Mouse (Mus musculus) E14TG2a.4 (cell line): ENCODE data around the gene Alkbh6.

Experiments
- CTCF ChIP-seq: conservative IDR thresholded peaks from 2 replicates; pipeline ENCODE4 v1.5.1; 2014; ENCODE audit warnings: low read length
- NANOG ChIP-seq: IDR thresholded peaks from 2 replicates; pipeline ENCODE4 v1.6.1; 2014; ENCODE audit warnings: borderline replicate concordance, low read length, mixed read lengths
- POU5F1 ChIP-seq: IDR thresholded peaks from 2 replicates; pipeline ENCODE4 v1.6.1; 2014; ENCODE audit warnings: low read length, borderline replicate concordance

GRCm38 (mm10) chr7:30353279-30353822 lies 44.8 kb downstream of the Alkbh6 start:
- TF ChIP-seq CTCF (peak; percentile 95), NANOG (no peak), POU5F1 (no peak)
